21 mouse cellular contexts compared by ENCODE assay signal in the genomic region with DNA sequence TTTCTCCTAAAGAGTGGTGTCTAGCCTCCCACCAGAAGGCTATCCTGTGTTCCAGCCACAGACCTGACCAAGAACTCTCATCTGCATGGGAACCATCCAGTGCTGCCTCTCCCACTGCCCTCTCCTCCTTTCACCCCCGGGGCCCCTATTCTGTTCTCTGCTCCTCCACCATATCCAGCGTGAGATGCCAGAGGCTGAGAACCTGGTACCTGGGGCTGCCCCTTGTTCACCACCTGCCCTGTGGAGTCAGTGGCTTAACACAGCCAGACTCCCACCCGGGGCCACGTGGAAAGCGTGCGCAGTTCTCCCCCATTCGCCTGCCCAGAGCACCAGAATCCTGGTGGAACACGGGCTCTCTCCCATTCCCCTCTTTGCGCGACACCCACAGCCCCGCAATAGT.
DNase-seq lines count a peak whose midpoint lies in the region; ATAC-seq and TF ChIP-seq lines count a peak whose summit lies in the region.
"Had no signal": no experiment of that assay in that cellular context is flagged by ENCODE, and none has a peak within 500 bp of the region (broad histone marks: within the 10 kb centered on the region; RNA-seq: fewer than 3 reads in every experiment).

No protein-coding gene starts in this region.

- no peaks in the 10 kb centered on the region for H3K27me3 ChIP-seq in midbrain, embryonic 13.5 days
- no peaks in the 10 kb centered on the region for H3K27me3 ChIP-seq in midbrain, postnatal 0 days (ENCODE audit: insufficient read depth, low read length)
- H3K27me3 ChIP-seq: CH12.LX, Patski had no signal

- peak; percentile 16 for DNase-seq in gastrocnemius, adult 2 months
- DNase-seq in gastrocnemius, postnatal 36 days, result no peak
- peak; percentile 86 for DNase-seq in heart, adult 11 months
- no peak for DNase-seq in heart, adult 18-20 months
- no peak for DNase-seq in midbrain, postnatal 0 days (ENCODE audit: low spot score)
- DNase-seq: adrenal gland, adult 2 months; adrenal gland, adult 8-10 months; adrenal gland, postnatal 10 days; adrenal gland, postnatal 14 days; adrenal gland, postnatal 25 days; adrenal gland, postnatal 36 days; B cell, adult 2 months; cerebellum, adult 11 months; cerebellum, adult 11-12 months; cerebellum, adult 18-20 months had no signal

- no peak overlapping the region for H3K4me3 ChIP-seq in gastrocnemius, adult 2 months
- H3K4me3 ChIP-seq in midbrain, embryonic 13.5 days (replicated peaks), result no peak overlapping the region
- H3K4me3 ChIP-seq in midbrain, postnatal 0 days (ENCODE audit: low read depth, low read length), result no peak overlapping the region

- no peaks in the 10 kb centered on the region for H3K36me3 ChIP-seq in midbrain, embryonic 13.5 days
- no peaks in the 10 kb centered on the region for H3K36me3 ChIP-seq in midbrain, postnatal 0 days (ENCODE audit: insufficient read depth, low read length)
- H3K36me3 ChIP-seq: G1E had no signal

- intact Hi-C loops in gastrocnemius, adult 2 months (cut with DNase I), result no loop called here
- intact Hi-C loops in gastrocnemius, postnatal 36 days (cut with DNase I), result no loop called here

- 0 out of 2 replicates have a peak, but pooled peaks have one; percentile 20 for ATAC-seq in midbrain, embryonic 13.5 days
- no peak for ATAC-seq in midbrain, postnatal 0 days (ENCODE audit: low FRiP score)
- ATAC-seq: activated CD4-positive, CD25-positive, alpha-beta regulatory T cell, adult 4 months; CD4-positive, CD25-positive, alpha-beta regulatory T cell, adult 4 months; Patski had no signal

- H3K9ac ChIP-seq in midbrain, embryonic 13.5 days (replicated peaks), result no peak overlapping the region
- no peak overlapping the region for H3K9ac ChIP-seq in midbrain, postnatal 0 days (replicated peaks; ENCODE audit: low read length, poor library complexity, severe bottlenecking)

- H3K4me2 ChIP-seq in midbrain, embryonic 13.5 days (replicated peaks), result no peak overlapping the region
- H3K4me2 ChIP-seq in midbrain, postnatal 0 days (ENCODE audit: low read depth, low read length, poor library complexity, severe bottlenecking), result no peak overlapping the region

- TF ChIP-seq CTCF in gastrocnemius, adult 2 months (IDR thresholded peaks at IDR 0.05), result no peak
- no peak for TF ChIP-seq CTCF in midbrain, postnatal 0 days (IDR thresholded peaks at IDR 0.05)

- H3K4me1 ChIP-seq in midbrain, embryonic 13.5 days (replicated peaks), result no peaks in the 10 kb centered on the region
- no peaks in the 10 kb centered on the region for H3K4me1 ChIP-seq in midbrain, postnatal 0 days (ENCODE audit: insufficient read depth, low read length)

- H3K9me3 ChIP-seq in midbrain, embryonic 13.5 days, result no peaks in the 10 kb centered on the region
- no peaks in the 10 kb centered on the region for H3K9me3 ChIP-seq in midbrain, postnatal 0 days (ENCODE audit: low read length)

- 93% methylated on average over 11 of the region's 11 CpGs for WGBS in midbrain, embryonic 13.5 days
- 95% methylated on average over 11 of the region's 11 CpGs for WGBS in midbrain, postnatal 0 days

- H3K27ac ChIP-seq in gastrocnemius, adult 2 months, result no peak overlapping the region
- no peak overlapping the region for H3K27ac ChIP-seq in midbrain, embryonic 13.5 days
- no peak overlapping the region for H3K27ac ChIP-seq in midbrain, postnatal 0 days (ENCODE audit: low read depth, low read length)

Comparison
In these comparisons a context has a peak if more than half of its experiments do, and no peak if none do; other contexts are left out.
1. DNase-seq: peak in gastrocnemius, adult 2 months (single experiment) and heart, adult 11 months (single experiment); none in gastrocnemius, postnatal 36 days (0 of 2), heart, adult 18-20 months (0 of 2) and midbrain, postnatal 0 days (single experiment).